11 mouse cellular contexts compared by ENCODE assay signal in the genomic region with DNA sequence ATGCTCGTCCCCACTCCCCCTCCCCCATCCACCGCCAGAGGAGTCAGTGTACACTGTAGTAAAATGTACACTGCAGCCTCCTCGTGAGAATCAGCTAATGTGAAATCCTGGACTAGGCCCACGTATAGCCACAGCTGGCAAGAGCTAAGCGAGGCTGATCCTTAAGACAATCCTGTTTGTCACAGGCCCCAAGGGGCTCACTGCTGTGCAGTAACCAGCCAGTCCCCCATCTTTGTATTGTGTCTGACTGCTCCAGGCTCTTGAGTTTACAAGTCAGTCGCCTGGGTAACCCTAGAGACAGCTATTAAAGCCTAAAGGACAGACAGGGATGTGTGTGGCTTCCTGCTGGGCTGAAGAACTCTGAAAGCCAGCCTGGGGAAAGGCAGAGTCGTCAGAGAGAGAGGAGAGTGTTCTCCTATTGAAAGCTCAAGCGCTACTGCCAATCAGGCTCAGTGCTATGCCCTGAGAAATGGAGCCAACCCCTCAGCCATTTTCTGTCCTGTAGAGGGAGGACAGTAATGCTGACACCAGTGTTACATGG. TPM values are rescaled to one million over a fixed set of nuclear protein-coding genes. Genes with fewer than 3 reads are reported as not detected.
A peak's percentile ranks its signal among the peaks of the same experiment; 100 is the strongest.
DNase-seq lines count a peak whose midpoint lies in the region; ATAC-seq and TF ChIP-seq lines count a peak whose summit lies in the region.
"Had no signal": no experiment of that assay in that cellular context is flagged by ENCODE, and none has a peak within 500 bp of the region (broad histone marks: within the 10 kb centered on the region; RNA-seq: fewer than 3 reads in every experiment).

No protein-coding gene starts in this region.

- TF ChIP-seq CTCF in brain, embryonic 14.5 days (IDR thresholded peaks at IDR 0.05; ENCODE audit: borderline replicate concordance, extremely low read depth, insufficient read depth, insufficient read length), result no peak
- no peak for TF ChIP-seq CTCF in thymus, adult 2 months (IDR thresholded peaks at IDR 0.05; ENCODE audit: borderline replicate concordance, control insufficient read depth, extremely low read depth, insufficient read depth, low read length, poor library complexity)

- no peak overlapping the region for H3K4me3 ChIP-seq in heart, embryonic 13.5 days
- no peak overlapping the region for H3K4me3 ChIP-seq in hindbrain, embryonic 13.5 days
- H3K4me3 ChIP-seq in thymus, adult 2 months (ENCODE audit: control insufficient read depth, insufficient read depth, low read length), result no peak overlapping the region
- H3K4me3 ChIP-seq: erythroblast, embryonic 14.5 days had no signal

- H3K36me3 ChIP-seq in heart, embryonic 13.5 days, result no peaks in the 10 kb centered on the region
- H3K36me3 ChIP-seq in hindbrain, embryonic 13.5 days, result no peaks in the 10 kb centered on the region
- no peaks in the 10 kb centered on the region for H3K36me3 ChIP-seq in thymus, adult 2 months (ENCODE audit: control insufficient read depth, insufficient read depth, low read length)

- intact Hi-C loops in heart, postnatal 36 days (cut with DNase I), result no loop called here

- no peak for DNase-seq in heart, adult 11 months
- DNase-seq in brain, embryonic 14.5 days (ENCODE audit: low read depth), result peak; percentile 88
- DNase-seq in neural tube, embryonic 10.5 days (ENCODE audit: extremely low spot score, low spot score), result peak; percentile 42
- no peak for DNase-seq in thymus, adult 2 months
- no peak for DNase-seq in cerebellum, adult 9-10 months
- no peak for DNase-seq in heart, postnatal 36 days
- DNase-seq: lung, postnatal 36 days had no signal

- H3K27me3 ChIP-seq in heart, embryonic 13.5 days (replicated peaks), result no peaks in the 10 kb centered on the region
- no peaks in the 10 kb centered on the region for H3K27me3 ChIP-seq in hindbrain, embryonic 13.5 days
- no peaks in the 10 kb centered on the region for H3K27me3 ChIP-seq in thymus, adult 2 months (ENCODE audit: control insufficient read depth, insufficient read depth, low read length)

- TF ChIP-seq POLR2A in brain, embryonic 14.5 days (IDR thresholded peaks at IDR 0.05; ENCODE audit: borderline replicate concordance, extremely low read depth, insufficient read depth, insufficient read length, poor library complexity, severe bottlenecking), result no peak
- no peak for TF ChIP-seq POLR2A in thymus, adult 2 months (IDR thresholded peaks at IDR 0.05; ENCODE audit: control insufficient read depth, extremely low read depth, insufficient read depth, low read length, poor library complexity)

- H3K4me2 ChIP-seq in heart, embryonic 13.5 days, result no peak overlapping the region
- H3K4me2 ChIP-seq in hindbrain, embryonic 13.5 days, result 0 out of 2 replicates have a peak overlapping the region, but pooled peaks have one; percentile 0

- 34% methylated on average over 8 of the region's 8 CpGs for WGBS in heart, embryonic 13.5 days
- WGBS in hindbrain, embryonic 13.5 days, result 4% methylated on average over 8 of the region's 8 CpGs
- 62% methylated on average over 8 of the region's 8 CpGs for WGBS in thymus, adult 2 months

- H3K4me1 ChIP-seq in heart, embryonic 13.5 days, result peaks cover 6% of the 10 kb centered on the region; the same call in 1 of the 2 replicates
- H3K4me1 ChIP-seq in hindbrain, embryonic 13.5 days (replicated peaks), result peaks cover 23% of the 10 kb centered on the region
- H3K4me1 ChIP-seq in thymus, adult 2 months (replicated peaks; ENCODE audit: control insufficient read depth, insufficient read depth, low read length), result peaks cover 8% of the 10 kb centered on the region

- H3K9me3 ChIP-seq in heart, embryonic 13.5 days, result 0 out of 2 replicates have a peak, but pooled peaks cover 2% of the 10 kb centered on the region
- H3K9me3 ChIP-seq in hindbrain, embryonic 13.5 days, result no peaks in the 10 kb centered on the region

- H3K27ac ChIP-seq in heart, embryonic 13.5 days (replicated peaks), result no peak overlapping the region
- H3K27ac ChIP-seq in hindbrain, embryonic 13.5 days, result peak overlapping the region; percentile 84
- no peak overlapping the region for H3K27ac ChIP-seq in thymus, adult 2 months (ENCODE audit: control insufficient read depth, insufficient read depth, low read length)

- no peak for ATAC-seq in heart, embryonic 13.5 days (ENCODE audit: extremely low read depth, insufficient number of reproducible peaks, low FRiP score, low TSS enrichment)
- peak; percentile 88 for ATAC-seq in hindbrain, embryonic 13.5 days (ENCODE audit: low FRiP score)
- ATAC-seq: intestine, postnatal 0 days had no signal

- H3K9ac ChIP-seq in heart, embryonic 13.5 days, result peak overlapping the region; percentile 19; the same call in 1 of the 2 replicates
- peak overlapping the region; percentile 40 for H3K9ac ChIP-seq in hindbrain, embryonic 13.5 days

RNA-seq across cellular contexts. Expression of gene Myo5c, which starts 29.6 kb away (rescaled TPM):
- 1.7 and 2.1 TPM in 2 replicates for polyA plus RNA-seq in heart, embryonic 13.5 days (2015; fragmentation: Nextera tagmentation; extraction: Ambion mirVana)
- 0.40 and 0.64 TPM in 2 replicates for polyA plus RNA-seq in brain, embryonic 14.5 days (2012; rRNA removed)
- polyA plus RNA-seq in hindbrain, embryonic 13.5 days (2015; fragmentation: Nextera tagmentation; extraction: Ambion mirVana), result 0.36 and 0.42 TPM in 2 replicates
- 8.4 and 9.0 TPM in 2 replicates for polyA plus RNA-seq in thymus, adult 2 months (2012; rRNA removed)
- 1 to 10 TPM; 5.2 to 6.7 TPM for total RNA-seq in heart, postnatal 36 days (2021)
- polyA plus RNA-seq: erythroblast, embryonic 14.5 days had no signal

RNA-seq across cellular contexts. Expression of gene Gnb5, which starts 44.7 kb away (rescaled TPM):
- polyA plus RNA-seq in heart, embryonic 13.5 days (2015; fragmentation: Nextera tagmentation; extraction: Ambion mirVana), result 47.6 and 55.3 TPM in 2 replicates
- 45.5 and 53.1 TPM in 2 replicates for polyA plus RNA-seq in brain, embryonic 14.5 days (2012; rRNA removed)
- polyA plus RNA-seq in hindbrain, embryonic 13.5 days (2015; fragmentation: Nextera tagmentation; extraction: Ambion mirVana), result 58.3 and 60.5 TPM in 2 replicates
- 5.1 and 7.3 TPM in 2 replicates for polyA plus RNA-seq in thymus, adult 2 months (2012; rRNA removed)
- total RNA-seq in heart, postnatal 36 days (2021), result 10 to 100 TPM; 18.7 to 25.7 TPM
- polyA plus RNA-seq: erythroblast, embryonic 14.5 days had no signal

Comparison
In these comparisons a context has a peak if more than half of its experiments do, and no peak if none do; other contexts are left out.
1. DNase-seq: peak in brain, embryonic 14.5 days (single experiment) and neural tube, embryonic 10.5 days (single experiment); none in heart, adult 11 months (single experiment), thymus, adult 2 months (single experiment), cerebellum, adult 9-10 months (single experiment) and heart, postnatal 36 days (0 of 2).